In the genomic region with DNA sequence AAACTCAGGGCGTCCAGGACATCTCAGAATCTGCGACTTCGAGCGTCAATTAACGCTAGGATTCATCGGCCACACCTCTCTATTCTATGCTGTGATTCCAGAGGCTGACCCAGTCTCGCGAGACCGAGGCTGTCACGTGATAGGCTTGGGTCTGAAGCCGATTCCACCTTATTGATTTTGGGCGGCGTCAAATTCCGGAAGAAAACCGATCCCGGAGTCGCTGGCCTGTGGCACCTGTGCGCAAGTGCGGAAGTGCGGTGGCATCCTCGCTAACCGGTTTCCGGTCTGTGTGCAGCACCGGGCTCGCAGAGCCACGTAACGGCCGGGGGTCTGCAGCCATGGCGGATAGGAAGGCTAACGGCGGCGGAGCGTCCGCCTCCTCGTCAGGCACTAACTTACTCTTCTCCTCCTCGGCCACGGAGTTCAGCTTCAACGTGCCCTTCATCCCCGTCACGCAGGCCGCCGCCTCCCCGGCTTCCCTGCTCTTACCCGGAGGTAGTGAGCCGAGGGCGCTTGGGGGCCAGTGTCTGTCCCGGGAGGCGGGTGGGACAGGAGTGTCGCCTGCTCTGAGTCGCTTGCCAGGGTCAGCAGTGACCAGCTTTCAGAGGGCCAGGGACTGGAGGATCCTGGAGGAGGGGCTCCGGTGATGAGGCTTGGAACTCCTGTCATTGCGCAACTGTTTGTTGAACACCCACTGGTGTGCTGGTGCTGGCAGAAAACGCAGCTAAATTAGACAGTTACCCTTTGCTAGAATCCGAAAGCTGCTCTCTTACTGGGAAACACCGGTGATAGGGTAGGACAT, we compare ENCODE assay signal across 8 mouse cellular contexts. TPM values are rescaled to one million over a fixed set of nuclear protein-coding genes. Genes with fewer than 3 reads are reported as not detected.
DNase-seq lines count a peak whose midpoint lies in the region; ATAC-seq and TF ChIP-seq lines count a peak whose summit lies in the region.

Gene Sec23ip, plus strand, starts transcription at position 260 of the 802 bp plus-strand sequence.

- H3K9me3 ChIP-seq in embryonic facial prominence, embryonic 13.5 days, result no peaks in the 10 kb centered on the region
- H3K9me3 ChIP-seq in limb, embryonic 12.5 days, result no peaks in the 10 kb centered on the region
- no peaks in the 10 kb centered on the region for H3K9me3 ChIP-seq in midbrain, embryonic 15.5 days

- peaks cover 31% of the 10 kb centered on the region for H3K4me1 ChIP-seq in embryonic facial prominence, embryonic 13.5 days
- H3K4me1 ChIP-seq in kidney, adult 2 months (ENCODE audit: control insufficient read depth, insufficient read depth, low read length), result peaks cover 19% of the 10 kb centered on the region
- peaks cover 22% of the 10 kb centered on the region for H3K4me1 ChIP-seq in limb, embryonic 12.5 days (replicated peaks)
- peaks cover 44% of the 10 kb centered on the region for H3K4me1 ChIP-seq in midbrain, embryonic 15.5 days
- H3K4me1 ChIP-seq in spleen, adult 2 months (ENCODE audit: control insufficient read depth, insufficient read depth, insufficient read length), result peaks cover 8% of the 10 kb centered on the region; the same call in 1 of the 2 replicates

- peak within 1 kb of the TSS; percentile 94 for H3K9ac ChIP-seq in embryonic facial prominence, embryonic 13.5 days
- peak within 1 kb of the TSS; percentile 82 for H3K9ac ChIP-seq in limb, embryonic 12.5 days (replicated peaks)
- H3K9ac ChIP-seq in midbrain, embryonic 15.5 days, result peak within 1 kb of the TSS; percentile 81

- H3K36me3 ChIP-seq in embryonic facial prominence, embryonic 13.5 days, result peaks cover under 1% of the 10 kb centered on the region
- H3K36me3 ChIP-seq in kidney, adult 2 months (ENCODE audit: control insufficient read depth, insufficient read depth, low read length), result no peaks in the 10 kb centered on the region
- H3K36me3 ChIP-seq in limb, embryonic 12.5 days, result peaks cover 10% of the 10 kb centered on the region
- peaks cover under 1% of the 10 kb centered on the region; the same call in 1 of the 2 replicates for H3K36me3 ChIP-seq in midbrain, embryonic 15.5 days (replicated peaks)
- H3K36me3 ChIP-seq in spleen, adult 2 months (ENCODE audit: control insufficient read depth, insufficient read depth, low read length), result no peaks in the 10 kb centered on the region

- H3K27me3 ChIP-seq in embryonic facial prominence, embryonic 13.5 days, result peaks cover 5% of the 10 kb centered on the region
- H3K27me3 ChIP-seq in kidney, adult 2 months (replicated peaks; ENCODE audit: control insufficient read depth, insufficient read depth, low read length), result no peaks in the 10 kb centered on the region
- no peaks in the 10 kb centered on the region; the same call in 1 of the 2 replicates for H3K27me3 ChIP-seq in limb, embryonic 12.5 days
- no peaks in the 10 kb centered on the region for H3K27me3 ChIP-seq in midbrain, embryonic 15.5 days (replicated peaks)
- no peaks in the 10 kb centered on the region for H3K27me3 ChIP-seq in spleen, adult 2 months (ENCODE audit: control insufficient read depth, insufficient read depth, low read length)

- peak within 1 kb of the TSS; percentile 99 for H3K4me3 ChIP-seq in embryonic facial prominence, embryonic 13.5 days
- peak within 1 kb of the TSS; percentile 85 for H3K4me3 ChIP-seq in kidney, adult 2 months (ENCODE audit: insufficient read depth, low read depth, low read length)
- peak within 1 kb of the TSS; percentile 97 for H3K4me3 ChIP-seq in limb, embryonic 12.5 days (replicated peaks)
- H3K4me3 ChIP-seq in midbrain, embryonic 15.5 days, result peak within 1 kb of the TSS; percentile 76
- H3K4me3 ChIP-seq in spleen, adult 2 months (ENCODE audit: extremely low read depth, insufficient read depth, insufficient read length), result peak within 1 kb of the TSS; percentile 93

- peak; percentile 84 for ATAC-seq in embryonic facial prominence, embryonic 13.5 days (ENCODE audit: insufficient number of reproducible peaks, insufficient read depth, low FRiP score, low TSS enrichment, low read depth)
- ATAC-seq in limb, embryonic 12.5 days (ENCODE audit: insufficient number of reproducible peaks, insufficient read depth, low FRiP score, low TSS enrichment, low read depth), result peak; percentile 87
- peak; percentile 90 for ATAC-seq in midbrain, embryonic 15.5 days (replicated peaks)

- peak; percentile 92 for DNase-seq in 3134 (ENCODE audit: extremely low read depth, insufficient read length, low spot score)
- DNase-seq in adrenal gland, postnatal 36 days, result peak; percentile 97 to 99
- peak; percentile 99 to 100 for DNase-seq in heart, adult 18-20 months
- DNase-seq in kidney, adult 2 months, result peak; percentile 100
- peak; percentile 97 to 99 for DNase-seq in spleen, adult 2 months (ENCODE audit: low read depth in 1 of 2, low spot score in 2 of 2)

- peak within 1 kb of the TSS; percentile 83 for H3K4me2 ChIP-seq in embryonic facial prominence, embryonic 13.5 days
- peak within 1 kb of the TSS; percentile 90 for H3K4me2 ChIP-seq in limb, embryonic 12.5 days
- peak within 1 kb of the TSS; percentile 68 for H3K4me2 ChIP-seq in midbrain, embryonic 15.5 days

- TF ChIP-seq POLR2A in kidney, adult 2 months (IDR thresholded peaks at IDR 0.05; ENCODE audit: low read depth, low read length), result peak; percentile 91
- peak; percentile 89 for TF ChIP-seq POLR2A in spleen, adult 2 months (IDR thresholded peaks at IDR 0.05; ENCODE audit: low read depth, low read length)

- under 1% methylated on average over 55 of the region's 55 CpGs for WGBS in embryonic facial prominence, embryonic 13.5 days
- under 1% methylated on average over 55 of the region's 55 CpGs for WGBS in kidney, adult 2 months
- under 1% methylated on average over 55 of the region's 55 CpGs for WGBS in limb, embryonic 12.5 days
- under 1% methylated on average over 55 of the region's 55 CpGs for WGBS in midbrain, embryonic 15.5 days
- under 1% methylated on average over 55 of the region's 55 CpGs for WGBS in spleen, adult 2 months

- H3K27ac ChIP-seq in embryonic facial prominence, embryonic 13.5 days, result peak within 1 kb of the TSS; percentile 74
- H3K27ac ChIP-seq in kidney, adult 2 months (ENCODE audit: insufficient read depth, low read depth, low read length), result no peak within 1 kb of the TSS
- H3K27ac ChIP-seq in limb, embryonic 12.5 days, result no peak within 1 kb of the TSS; the same call in 1 of the 2 replicates
- H3K27ac ChIP-seq in midbrain, embryonic 15.5 days, result peak within 1 kb of the TSS; percentile 80
- peak within 1 kb of the TSS; percentile 61 for H3K27ac ChIP-seq in spleen, adult 2 months (ENCODE audit: insufficient read depth, low read length)

- no peak for TF ChIP-seq CTCF in kidney, adult 2 months (conservative IDR thresholded peaks at IDR 0.05; ENCODE audit: insufficient read depth, insufficient read length, low read depth, low read length)
- no peak for TF ChIP-seq CTCF in spleen, adult 2 months (IDR thresholded peaks at IDR 0.05; ENCODE audit: extremely low read depth, insufficient read depth, insufficient read length, insufficient replicate concordance)

RNA-seq across cellular contexts. Expression of gene Sec23ip, which starts in this region (rescaled TPM):
- 10 to 100 TPM; 42.4 to 44.0 TPM for total RNA-seq in adrenal gland, postnatal 36 days (2021)
- polyA plus RNA-seq in embryonic facial prominence, embryonic 13.5 days (2015; fragmentation: Nextera tagmentation; extraction: Ambion mirVana), result 34.1 and 38.3 TPM in 2 replicates
- total RNA-seq in heart, adult 18-20 months (2021), result 10 to 100 TPM; 19.0 to 27.6 TPM
- 29.9 and 35.5 TPM in 2 replicates for polyA plus RNA-seq in kidney, adult 2 months (2012; rRNA removed)
- polyA plus RNA-seq in limb, embryonic 12.5 days (2016; fragmentation: Nextera tagmentation; extraction: Ambion mirVana), result 35.5 and 37.9 TPM in 2 replicates
- polyA plus RNA-seq in midbrain, embryonic 15.5 days (2015; fragmentation: Nextera tagmentation; extraction: Ambion mirVana), result 37.7 and 38.5 TPM in 2 replicates
- polyA plus RNA-seq in spleen, adult 2 months (2012; rRNA removed), result 26.5 and 35.6 TPM in 2 replicates

Comparison
In these comparisons a context has a peak if more than half of its experiments do, and no peak if none do; other contexts are left out.
1. H3K27ac ChIP-seq: peak in embryonic facial prominence, embryonic 13.5 days (single experiment), midbrain, embryonic 15.5 days (single experiment) and spleen, adult 2 months (single experiment); none in kidney, adult 2 months (single experiment) and limb, embryonic 12.5 days (single experiment).
2. Peak in every context shown above with its lines, with median percentiles within 50 percentile points of each other: DNase-seq, ATAC-seq, H3K4me2 ChIP-seq, H3K4me3 ChIP-seq and H3K9ac ChIP-seq.